Mouse (Mus musculus) small intestine, adult 2 months (tissue): ENCODE data around the gene Mei4.

Experiments used
- CTCF ChIP-seq: fragments of 200-500 bp; IDR thresholded peaks from 2 replicates; pipeline ENCODE4 v1.5.1; 2012; ENCODE audit warnings: low read depth, mild to moderate bottlenecking, control low read depth, inconsistent platforms, low read length, moderate library complexity, mixed read lengths; ENCODE audit not compliant: insufficient replicate concordance, insufficient read length; ENCODE audit errors: extremely low read depth
- POLR2A ChIP-seq: fragments of 200-500 bp; IDR thresholded peaks from 2 replicates; pipeline ENCODE4 v1.6.1; 2012; ENCODE audit warnings: low read depth, mild to moderate bottlenecking, control low read depth, inconsistent platforms, low read length, moderate library complexity

GRCm38 (mm10) chr9:81966765-81967164 lies 103.3 kb downstream of the Mei4 start:
- TF ChIP-seq CTCF (no peak), POLR2A (no peak)
